Mouse (Mus musculus) bone marrow macrophage, adult 2 months (primary cell): ENCODE data around the gene Gm13287. TPM values are rescaled to one million over a fixed set of nuclear protein-coding genes. Genes with fewer than 3 reads are reported as not detected.
A peak's percentile ranks its signal among the peaks of the same experiment; 100 is the strongest.
"Not testable (repeated sequence)": the region's sequence is repeated elsewhere in the genome, so short reads cannot be mapped to it uniquely, and the experiment has no call there.

Experiments used
- H3K27ac ChIP-seq: 2 replicates; pipeline ENCODE4 v1.5.1; 2012; ENCODE audit warnings: low read depth, low read length; ENCODE audit not compliant: insufficient read depth
- H3K4me1 ChIP-seq: 2 replicates; pipeline ENCODE4 v1.6.1; 2012; ENCODE audit warnings: low read length; ENCODE audit not compliant: control insufficient read depth, insufficient read depth
- H3K4me3 ChIP-seq: 2 replicates; pipeline ENCODE4 v1.5.1; 2012; ENCODE audit warnings: mild to moderate bottlenecking, low read length, moderate library complexity; ENCODE audit not compliant: insufficient read depth
- CTCF ChIP-seq: IDR thresholded peaks from 2 replicates; pipeline ENCODE4 v1.5.1; 2012; ENCODE audit warnings: low read depth, mild to moderate bottlenecking, low read length, moderate library complexity
- polyA plus RNA-seq: library from polyadenylated mRNA; stranded (reverse); fragments of >200 nt; gene quantifications from 2 replicates; pipeline ENCODE4 v1.2.4, GENCODE M21; 2012; ENCODE audit not compliant: missing spikeins, insufficient read depth, insufficient read length

The Gm13287 gene
- polyA plus RNA-seq, result not detected in 2 replicates

DNA sequence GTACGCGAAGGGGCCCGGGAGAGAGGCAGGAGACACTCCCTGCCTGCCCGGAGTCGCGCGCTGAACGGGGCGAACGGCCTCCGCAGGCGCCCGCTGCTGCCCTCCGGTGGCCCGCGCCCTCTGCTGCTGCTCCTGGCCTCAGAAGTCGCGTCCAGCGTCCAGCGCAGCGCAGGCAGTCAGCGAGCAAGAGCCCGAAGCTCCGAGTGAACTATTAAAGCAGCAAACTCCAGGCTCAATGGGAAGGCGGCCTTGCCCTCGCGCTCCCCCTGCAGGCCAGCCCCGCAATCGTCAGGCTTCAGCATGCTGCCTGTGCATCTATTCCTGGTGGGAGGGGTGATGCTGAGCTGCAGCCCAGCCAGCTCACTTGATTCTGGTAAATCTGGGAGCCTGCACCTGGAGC is at the start of gene Gm13287:
Gene Gm13287, plus strand, starts transcription at position 301 of the 400 bp plus-strand sequence.
- H3K4me3 ChIP-seq, result peak within 1 kb of the TSS; percentile 17; the same call in 1 of the 2 replicates
- H3K4me1 ChIP-seq, H3K27ac ChIP-seq: not testable (repeated sequence)

DNA sequence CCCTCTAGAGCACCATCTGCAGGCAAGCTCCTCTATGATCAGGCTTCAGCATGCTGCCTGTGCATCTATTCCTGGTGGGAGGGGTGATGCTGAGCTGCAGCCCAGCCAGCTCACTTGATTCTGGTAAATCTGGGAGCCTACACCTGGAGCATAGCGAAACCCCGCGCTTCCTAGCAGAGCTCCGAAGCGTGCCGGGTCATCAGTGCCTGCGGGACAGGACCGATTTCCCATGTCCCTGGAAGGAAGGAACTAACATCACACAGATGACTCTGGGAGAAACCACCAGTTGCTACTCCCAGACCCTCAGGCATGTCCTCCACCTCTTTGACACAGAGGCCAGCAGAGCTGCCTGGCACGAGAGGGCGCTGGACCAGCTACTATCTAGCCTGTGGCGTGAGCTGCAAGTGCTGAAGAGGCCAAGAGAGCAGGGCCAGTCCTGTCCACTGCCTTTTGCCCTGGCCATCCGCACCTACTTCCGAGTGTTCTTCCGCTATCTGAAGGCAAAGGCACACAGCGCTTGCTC is 48.2 kb upstream of the Gm13287 start, which contains the start of gene Gm13271:
Gene Gm13271, plus strand, starts transcription at position 51 of the 523 bp plus-strand sequence.
- not testable (repeated sequence) for H3K27ac ChIP-seq, H3K4me3 ChIP-seq, H3K4me1 ChIP-seq

- H3K4me3 ChIP-seq, result peak overlapping the region; percentile 60
- H3K27ac ChIP-seq, result peak overlapping the region; percentile 59
- not testable (repeated sequence) for H3K4me1 ChIP-seq
These were observed 46.2 kb upstream of the Gm13287 start for GRCm38 (mm10) chr4:88756581-88757513.

DNA sequence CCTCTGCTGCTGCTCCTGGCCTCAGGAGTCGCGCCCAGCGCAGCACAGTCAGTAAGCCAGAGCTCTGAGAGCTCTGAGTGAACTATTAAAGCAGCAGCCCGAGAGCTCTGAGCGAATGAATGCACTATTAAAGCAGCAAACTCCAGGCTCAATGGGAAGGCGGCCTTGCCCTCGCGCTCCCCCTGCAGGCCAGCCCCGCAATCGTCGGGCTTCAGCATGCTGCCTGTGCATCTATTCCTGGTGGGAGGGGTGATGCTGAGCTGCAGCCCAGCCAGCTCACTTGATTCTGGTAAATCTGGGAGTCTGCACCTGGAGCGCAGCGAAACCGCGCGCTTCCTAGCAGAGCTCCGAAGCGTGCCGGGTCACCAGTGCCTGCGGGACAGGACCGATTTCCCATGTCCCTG is 45.4 kb upstream of the Gm13287 start:
- TF ChIP-seq CTCF, result peak; percentile 13; the same call in 1 of the 2 replicates
- peak overlapping the region; percentile 60 for H3K4me3 ChIP-seq
- peak overlapping the region; percentile 59; the same call in 1 of the 2 replicates for H3K27ac ChIP-seq
- not testable (repeated sequence) for H3K4me1 ChIP-seq

GRCm38 (mm10) chr4:88758751-88759150 is 44.3 kb upstream of the Gm13287 start:
- H3K4me3 ChIP-seq, H3K27ac ChIP-seq: not testable (repeated sequence)

DNA sequence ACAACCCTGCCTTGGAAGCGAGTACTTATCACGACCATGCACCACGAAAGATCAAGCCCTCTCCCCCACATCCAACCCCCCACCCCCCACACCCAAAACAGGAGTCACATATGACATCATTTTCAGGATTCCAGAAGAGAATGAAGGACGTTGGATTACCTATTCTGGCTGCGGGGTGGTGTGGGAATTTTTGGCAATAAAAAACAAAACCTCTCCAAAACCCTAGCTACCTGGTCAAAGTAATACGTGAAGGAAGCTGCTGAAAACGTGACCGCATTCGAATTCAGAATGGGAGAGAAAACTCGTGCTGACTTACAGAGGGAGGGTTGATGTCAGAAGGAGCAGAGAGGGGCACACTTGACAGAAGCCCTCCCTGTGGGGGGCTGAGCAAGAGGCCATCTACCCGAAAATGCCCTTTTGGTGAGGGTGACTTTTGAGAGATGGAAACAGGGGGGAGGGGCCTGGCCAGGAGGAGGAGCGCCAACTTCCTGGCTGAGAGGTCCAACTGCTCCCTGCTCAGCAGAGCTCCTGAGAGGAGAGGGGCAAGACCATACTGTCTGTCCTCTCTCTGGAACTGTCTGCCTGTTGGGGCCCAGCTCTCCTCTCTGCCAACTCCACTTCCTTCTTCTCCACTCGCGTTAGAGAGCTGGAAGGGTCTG is 43.3 kb upstream of the Gm13287 start, which contains the start of gene Gm13283:
Gene Gm13283, plus strand, starts transcription at position 510 of the 659 bp plus-strand sequence.
- Histone ChIP-seq H3K27ac (peak within 1 kb of the TSS; percentile 48), H3K4me3 (peak within 1 kb of the TSS; percentile 51)

More at GRCm38 (mm10) chr4:88758751-88759150, 44.3 kb upstream of the Gm13287 start:
- H3K4me1 ChIP-seq, result not testable (repeated sequence)

DNA sequence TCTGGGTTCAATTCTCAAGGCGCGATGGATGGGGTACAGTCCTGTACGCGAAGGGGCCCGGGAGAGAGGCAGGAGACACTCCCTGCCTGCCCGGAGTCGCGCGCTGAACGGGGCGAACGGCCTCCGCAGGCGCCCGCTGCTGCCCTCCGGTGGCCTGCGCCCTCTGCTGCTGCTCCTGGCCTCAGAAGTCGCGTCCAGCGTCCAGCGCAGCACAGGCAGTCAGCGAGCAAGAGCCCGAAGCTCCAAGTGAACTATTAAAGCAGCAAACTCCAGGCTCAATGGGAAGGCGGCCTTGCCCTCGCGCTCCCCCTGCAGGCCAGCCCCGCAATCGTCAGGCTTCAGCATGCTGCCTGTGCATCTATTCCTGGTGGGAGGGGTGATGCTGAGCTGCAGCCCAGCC is 42.6 kb upstream of the Gm13287 start:
- Histone ChIP-seq H3K27ac (peak overlapping the region; percentile 48), H3K4me3 (peak overlapping the region; percentile 51)
- H3K4me1 ChIP-seq, result not testable (repeated sequence)

More for the DNA sequence above, 43.3 kb upstream of the Gm13287 start, which contains the start of gene Gm13283:
- not testable (repeated sequence) for H3K4me1 ChIP-seq

DNA sequence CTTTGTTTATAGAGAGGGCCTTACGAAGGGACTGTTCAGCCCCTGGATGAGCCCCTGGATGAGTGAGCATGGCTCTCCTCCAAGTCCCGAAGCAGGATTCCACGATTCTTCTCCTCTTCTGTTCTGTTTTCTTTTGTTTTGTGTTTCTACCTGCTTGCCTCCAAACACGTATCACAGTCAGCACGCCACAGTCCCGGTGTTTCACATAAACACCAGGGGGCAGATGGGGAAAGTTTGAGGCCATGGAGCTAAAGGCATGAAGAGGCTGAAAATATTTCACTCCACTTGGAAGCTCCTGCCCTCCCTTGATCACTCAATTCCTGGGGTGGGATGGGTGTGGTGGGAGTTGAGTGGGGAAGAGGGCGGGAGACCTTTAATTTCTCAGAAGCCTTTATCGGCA is 41.3 kb upstream of the Gm13287 start:
- not testable (repeated sequence) for H3K4me1 ChIP-seq, H3K4me3 ChIP-seq, H3K27ac ChIP-seq

GRCm38 (mm10) chr4:88762341-88762740 is 40.7 kb upstream of the Gm13287 start:
- not testable (repeated sequence) for H3K4me1 ChIP-seq, H3K27ac ChIP-seq, H3K4me3 ChIP-seq

DNA sequence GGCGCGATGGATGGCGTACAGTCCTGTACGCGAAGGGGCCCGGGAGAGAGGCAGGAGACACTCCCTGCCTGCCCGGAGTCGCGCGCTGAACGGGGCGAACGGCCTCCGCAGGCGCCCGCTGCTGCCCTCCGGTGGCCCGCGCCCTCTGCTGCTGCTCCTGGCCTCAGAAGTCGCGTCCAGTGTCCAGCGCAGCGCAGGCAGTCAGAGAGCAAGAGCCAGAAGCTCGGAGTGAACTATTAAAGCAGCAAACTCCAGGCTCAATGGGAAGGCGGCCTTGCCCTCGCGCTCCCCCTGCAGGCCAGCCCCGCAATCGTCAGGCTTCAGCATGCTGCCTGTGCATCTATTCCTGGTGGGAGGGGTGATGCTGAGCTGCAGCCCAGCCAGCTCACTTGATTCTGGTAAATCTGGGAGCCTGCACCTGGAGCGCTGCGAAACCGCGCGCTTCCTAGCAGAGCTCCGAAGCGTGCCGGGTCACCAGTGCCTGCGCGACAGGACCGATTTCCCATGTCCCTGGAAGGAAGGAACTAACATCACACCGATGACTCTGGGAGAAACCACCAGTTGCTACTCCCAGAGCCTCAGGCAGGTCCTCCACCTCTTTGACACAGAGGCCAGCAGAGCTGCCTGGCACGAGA is 39.6 kb upstream of the Gm13287 start:
- H3K4me3 ChIP-seq, result peak overlapping the region; percentile 41
- H3K27ac ChIP-seq, H3K4me1 ChIP-seq: not testable (repeated sequence)

- H3K4me1 ChIP-seq, H3K27ac ChIP-seq, H3K4me3 ChIP-seq: not testable (repeated sequence)
These were observed 29.5 kb upstream of the Gm13287 start, which contains the start of gene Gm13290 for GRCm38 (mm10) chr4:88773534-88773933. Gm13290 (plus strand) TSS chr4:88773834.

GRCm38 (mm10) chr4:88776622-88777021 is 26.4 kb upstream of the Gm13287 start, which contains the start of gene Gm13289:
Gm13289 (plus strand) TSS chr4:88776922.
- H3K4me1 ChIP-seq, H3K27ac ChIP-seq, H3K4me3 ChIP-seq: not testable (repeated sequence)

DNA sequence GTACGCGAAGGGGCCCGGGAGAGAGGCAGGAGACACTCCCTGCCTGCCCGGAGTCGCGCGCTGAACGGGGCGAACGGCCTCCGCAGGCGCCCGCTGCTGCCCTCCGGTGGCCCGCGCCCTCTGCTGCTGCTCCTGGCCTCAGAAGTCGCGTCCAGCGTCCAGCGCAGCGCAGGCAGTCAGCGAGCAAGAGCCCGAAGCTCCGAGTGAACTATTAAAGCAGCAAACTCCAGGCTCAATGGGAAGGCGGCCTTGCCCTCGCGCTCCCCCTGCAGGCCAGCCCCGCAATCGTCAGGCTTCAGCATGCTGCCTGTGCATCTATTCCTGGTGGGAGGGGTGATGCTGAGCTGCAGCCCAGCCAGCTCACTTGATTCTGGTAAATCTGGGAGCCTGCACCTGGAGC is 23.5 kb upstream of the Gm13287 start, which contains the start of gene Gm13272:
Gene Gm13272, plus strand, starts transcription at position 301 of the 400 bp plus-strand sequence.
- not testable (repeated sequence) for H3K27ac ChIP-seq, H3K4me3 ChIP-seq, H3K4me1 ChIP-seq

DNA sequence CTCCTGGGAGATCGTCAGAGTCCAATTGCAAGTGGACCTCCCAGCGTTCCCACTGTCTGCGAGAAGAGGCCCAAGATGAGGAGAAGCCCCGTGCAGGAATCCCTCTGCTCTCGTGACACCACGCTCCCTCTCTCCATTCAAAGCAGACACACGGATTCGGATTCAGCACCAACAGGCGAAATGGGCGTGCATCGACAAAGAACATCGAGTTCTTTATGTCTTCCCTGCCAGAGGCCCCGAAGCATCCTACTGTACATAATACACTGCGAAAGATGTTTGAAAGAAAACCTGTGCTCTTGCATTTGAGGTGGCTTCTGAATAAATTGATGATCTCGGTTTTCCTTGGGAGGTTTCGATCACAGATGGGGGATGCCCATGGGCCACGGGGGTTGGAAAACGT is 22.7 kb upstream of the Gm13287 start:
- H3K27ac ChIP-seq, H3K4me1 ChIP-seq, H3K4me3 ChIP-seq: not testable (repeated sequence)
